Mouse (Mus musculus): ENCODE data around the gene Ppm1h. TPM values are rescaled to one million over a fixed set of nuclear protein-coding genes. Genes with fewer than 3 reads are reported as not detected.
"Not testable (repeated sequence)": the region's sequence is repeated elsewhere in the genome, so short reads cannot be mapped to it uniquely, and the experiment has no call there.

Gene Ppm1h
- polyA plus RNA-seq, 1 experiment from 2014 or later: 20.3 TPM

GRCm38 (mm10) chr10:122924571-122924970, 246.0 kb downstream of the Ppm1h start:
- H3K27ac ChIP-seq; ATAC-seq (ENCODE audit: low FRiP score); H3K9me3 ChIP-seq; H3K9ac ChIP-seq; H3K4me1 ChIP-seq (replicated peaks); H3K4me2 ChIP-seq; H3K4me3 ChIP-seq; H3K27me3 ChIP-seq; H3K36me3 ChIP-seq: not testable (repeated sequence)
- WGBS: 89% methylated on average over 5 of the region's 5 CpGs

DNA sequence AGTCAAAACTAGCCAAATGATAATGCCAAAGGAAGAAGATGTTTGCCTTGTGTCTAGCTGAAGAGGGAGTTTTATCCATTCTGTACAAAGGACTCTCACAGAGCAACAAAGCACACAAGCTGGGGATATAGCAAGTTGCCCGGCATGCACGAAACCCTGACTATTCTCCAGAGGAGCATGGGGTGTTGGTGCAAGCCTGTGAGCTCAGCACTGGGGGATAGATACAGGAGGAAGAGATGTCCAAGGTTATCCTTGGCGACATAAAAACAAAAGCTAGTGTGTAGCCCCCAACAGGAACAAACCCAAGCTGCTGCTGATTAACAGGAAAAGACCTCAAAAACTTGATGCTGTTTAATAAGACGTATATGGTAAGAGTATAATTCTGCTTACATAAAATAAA, 247.7 kb downstream of the Ppm1h start:
- Histone ChIP-seq H3K4me2 (no peak overlapping the region), H3K27ac (no peak overlapping the region), H3K4me3 (no peak overlapping the region), H3K9ac (no peak overlapping the region), H3K36me3 (no peaks in the 10 kb centered on the region), H3K4me1 (replicated peaks) (peaks cover 23% of the 10 kb centered on the region), H3K9me3 (no peaks in the 10 kb centered on the region), H3K27me3 (no peaks in the 10 kb centered on the region)
- WGBS: 84% methylated on average over 4 of the region's 4 CpGs
- ATAC-seq (ENCODE audit: low FRiP score): no peak

GRCm38 (mm10) chr10:122930520-122930919, 252.0 kb downstream of the Ppm1h start:
- H3K36me3 ChIP-seq: no peaks in the 10 kb centered on the region
- H3K27me3 ChIP-seq: no peaks in the 10 kb centered on the region
- no peaks in the 10 kb centered on the region for H3K9me3 ChIP-seq
- peak overlapping the region; percentile 86 for H3K27ac ChIP-seq
- H3K4me1 ChIP-seq (replicated peaks): peaks cover 45% of the 10 kb centered on the region
- no peak overlapping the region for H3K4me3 ChIP-seq
- ATAC-seq (ENCODE audit: low FRiP score): no peak
- WGBS: 83% methylated on average over 4 of the region's 4 CpGs
- H3K4me2 ChIP-seq: no peak overlapping the region
- H3K9ac ChIP-seq: no peak overlapping the region

- H3K27me3 ChIP-seq: no peaks in the 10 kb centered on the region
- 0 out of 2 replicates have a peak overlapping the region, but pooled peaks have one; percentile 8 for H3K4me2 ChIP-seq
- no peak overlapping the region for H3K4me3 ChIP-seq
- peak; percentile 79 for ATAC-seq (ENCODE audit: low FRiP score)
- peak overlapping the region; percentile 86 for H3K27ac ChIP-seq
- no peaks in the 10 kb centered on the region for H3K36me3 ChIP-seq
- peaks cover 45% of the 10 kb centered on the region for H3K4me1 ChIP-seq (replicated peaks)
- no peaks in the 10 kb centered on the region for H3K9me3 ChIP-seq
- H3K9ac ChIP-seq: peak overlapping the region; percentile 25; the same call in 1 of the 2 replicates
- WGBS: 7% methylated on average over 13 of the region's 13 CpGs
These were observed 252.8 kb downstream of the Ppm1h start for GRCm38 (mm10) chr10:122931193-122931832.

GRCm38 (mm10) chr10:122931851-122932550, 253.4 kb downstream of the Ppm1h start:
- Histone ChIP-seq H3K4me3 (no peak overlapping the region), H3K9me3 (no peaks in the 10 kb centered on the region), H3K4me2 (0 out of 2 replicates have a peak overlapping the region, but pooled peaks have one; percentile 8), H3K27ac (peak overlapping the region; percentile 86), H3K9ac (no peak overlapping the region), H3K4me1 (replicated peaks) (peaks cover 45% of the 10 kb centered on the region), H3K27me3 (no peaks in the 10 kb centered on the region), H3K36me3 (no peaks in the 10 kb centered on the region)
- WGBS: 21% methylated on average over 10 of the region's 10 CpGs
- peak; percentile 88 for ATAC-seq (ENCODE audit: low FRiP score)

- H3K9me3 ChIP-seq: no peaks in the 10 kb centered on the region
- 84% methylated on average over 15 of the region's 15 CpGs for WGBS
These were observed 254.7 kb downstream of the Ppm1h start for GRCm38 (mm10) chr10:122933053-122933838.

DNA sequence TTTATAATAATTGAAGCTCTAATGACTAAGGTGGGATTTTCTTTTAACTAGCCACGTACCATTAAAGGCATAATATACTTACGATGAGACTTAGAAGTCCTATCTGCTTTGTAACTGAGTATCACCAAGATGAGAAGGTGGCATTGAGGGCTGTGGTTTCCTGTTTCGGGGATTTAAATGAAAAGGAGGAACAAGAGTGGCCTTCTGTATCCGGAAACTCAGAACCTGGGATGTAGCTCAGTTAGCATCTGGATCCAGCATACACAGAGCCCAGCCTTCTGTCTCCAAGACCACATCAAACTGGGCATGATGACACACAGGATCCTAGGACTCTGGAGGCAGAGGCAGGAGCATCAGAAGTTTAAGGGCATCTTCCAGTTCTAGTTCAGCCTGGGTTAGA, 256.8 kb downstream of the Ppm1h start:
- not testable (repeated sequence) for H3K4me3 ChIP-seq; H3K9ac ChIP-seq; H3K27me3 ChIP-seq; H3K4me2 ChIP-seq; H3K36me3 ChIP-seq; ATAC-seq (ENCODE audit: low FRiP score); H3K27ac ChIP-seq; H3K9me3 ChIP-seq
- WGBS: no CpG with 5 or more reads among the region's 4 CpGs
- peaks cover 31% of the 10 kb centered on the region for H3K4me1 ChIP-seq (replicated peaks)

More at GRCm38 (mm10) chr10:122933053-122933838, 254.7 kb downstream of the Ppm1h start:
- no peak for ATAC-seq (ENCODE audit: low FRiP score)
- no peaks in the 10 kb centered on the region for H3K27me3 ChIP-seq
- no peak overlapping the region for H3K4me3 ChIP-seq
- no peaks in the 10 kb centered on the region for H3K36me3 ChIP-seq
- H3K4me2 ChIP-seq: no peak overlapping the region
- no peak overlapping the region for H3K9ac ChIP-seq
- H3K27ac ChIP-seq: peak overlapping the region; percentile 86
- H3K4me1 ChIP-seq (replicated peaks): peaks cover 45% of the 10 kb centered on the region

DNA sequence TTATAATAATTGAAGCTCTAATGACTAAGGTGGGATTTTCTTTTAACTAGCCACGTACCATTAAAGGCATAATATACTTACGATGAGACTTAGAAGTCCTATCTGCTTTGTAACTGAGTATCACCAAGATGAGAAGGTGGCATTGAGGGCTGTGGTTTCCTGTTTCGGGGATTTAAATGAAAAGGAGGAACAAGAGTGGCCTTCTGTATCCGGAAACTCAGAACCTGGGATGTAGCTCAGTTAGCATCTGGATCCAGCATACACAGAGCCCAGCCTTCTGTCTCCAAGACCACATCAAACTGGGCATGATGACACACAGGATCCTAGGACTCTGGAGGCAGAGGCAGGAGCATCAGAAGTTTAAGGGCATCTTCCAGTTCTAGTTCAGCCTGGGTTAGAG, 258.8 kb downstream of the Ppm1h start:
- not testable (repeated sequence) for H3K9me3 ChIP-seq; H3K27ac ChIP-seq; H3K4me2 ChIP-seq; H3K36me3 ChIP-seq; ATAC-seq (ENCODE audit: low FRiP score); H3K27me3 ChIP-seq; H3K4me3 ChIP-seq; H3K9ac ChIP-seq
- no CpG with 5 or more reads among the region's 4 CpGs for WGBS
- H3K4me1 ChIP-seq (replicated peaks): peaks cover 11% of the 10 kb centered on the region

DNA sequence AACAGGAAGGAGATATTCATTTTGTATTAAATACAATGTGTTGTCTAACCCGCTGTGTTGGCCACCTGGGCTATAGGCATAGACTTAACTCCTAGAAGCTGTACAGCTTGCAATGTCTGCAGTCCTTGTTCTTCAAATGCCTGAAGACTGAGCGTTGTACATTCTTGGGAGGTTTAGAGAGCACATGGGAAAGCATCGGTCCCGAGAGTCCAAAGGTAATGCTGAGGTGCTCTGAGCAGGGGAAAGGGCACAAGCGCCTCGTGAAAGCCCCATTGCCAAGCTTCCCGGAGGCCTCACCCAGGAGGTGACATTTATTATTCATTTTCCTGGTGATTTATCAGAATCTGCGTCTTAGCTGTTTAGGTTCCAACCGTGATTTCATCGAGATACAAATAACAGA, 261.0 kb downstream of the Ppm1h start:
- H3K4me2 ChIP-seq: no peak overlapping the region
- no peak overlapping the region for H3K9ac ChIP-seq
- WGBS: 87% methylated on average over 10 of the region's 10 CpGs
- no peaks in the 10 kb centered on the region for H3K9me3 ChIP-seq
- no peak for ATAC-seq (ENCODE audit: low FRiP score)
- no peaks in the 10 kb centered on the region for H3K36me3 ChIP-seq
- peaks cover 6% of the 10 kb centered on the region; the same call in 1 of the 2 replicates for H3K4me1 ChIP-seq (replicated peaks)
- no peak overlapping the region for H3K27ac ChIP-seq
- H3K27me3 ChIP-seq: no peaks in the 10 kb centered on the region
- no peak overlapping the region for H3K4me3 ChIP-seq

GRCm38 (mm10) chr10:122942771-122943170, 264.2 kb downstream of the Ppm1h start:
- Histone ChIP-seq H3K4me3 (no peak overlapping the region), H3K9me3 (no peaks in the 10 kb centered on the region), H3K9ac (no peak overlapping the region), H3K4me1 (replicated peaks) (peaks cover 9% of the 10 kb centered on the region; the same call in 1 of the 2 replicates), H3K27ac (no peak overlapping the region), H3K27me3 (no peaks in the 10 kb centered on the region), H3K36me3 (no peaks in the 10 kb centered on the region), H3K4me2 (no peak overlapping the region)
- 88% methylated on average over 7 of the region's 7 CpGs for WGBS
- no peak for ATAC-seq (ENCODE audit: low FRiP score)

DNA sequence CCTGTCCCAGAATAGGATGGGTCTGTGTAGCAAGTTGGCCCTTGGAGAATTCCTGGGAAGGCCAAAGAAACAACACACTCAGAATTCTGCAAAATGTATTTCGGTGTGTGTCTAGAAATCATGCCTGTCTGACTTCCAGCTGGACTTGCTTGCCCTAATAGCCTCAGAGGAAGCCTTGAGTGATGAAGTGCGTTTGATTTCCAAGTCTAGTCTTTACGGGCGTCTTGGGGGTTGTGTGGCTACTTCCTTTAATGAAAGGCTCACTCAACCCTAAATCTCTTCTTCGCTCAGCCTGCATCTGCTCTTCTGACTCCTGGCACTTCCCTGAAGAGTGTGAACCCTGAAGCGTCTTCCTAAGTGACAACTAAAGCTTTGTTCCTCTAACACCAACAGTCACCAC, 265.3 kb downstream of the Ppm1h start:
- no peak for ATAC-seq (ENCODE audit: low FRiP score)
- Histone ChIP-seq H3K9me3 (no peaks in the 10 kb centered on the region), H3K4me1 (replicated peaks) (peaks cover 9% of the 10 kb centered on the region; the same call in 1 of the 2 replicates), H3K27ac (0 out of 2 replicates have a peak overlapping the region, but pooled peaks have one; percentile 23), H3K36me3 (no peaks in the 10 kb centered on the region), H3K4me2 (no peak overlapping the region), H3K4me3 (no peak overlapping the region), H3K27me3 (no peaks in the 10 kb centered on the region), H3K9ac (no peak overlapping the region)
- WGBS: 56% methylated on average over 6 of the region's 6 CpGs

- H3K4me3 ChIP-seq: no peak overlapping the region
- no peaks in the 10 kb centered on the region for H3K36me3 ChIP-seq
- WGBS: 77% methylated on average over 5 of the region's 5 CpGs
- H3K4me2 ChIP-seq: no peak overlapping the region
- H3K9me3 ChIP-seq: no peaks in the 10 kb centered on the region
- H3K27ac ChIP-seq: no peak overlapping the region
- ATAC-seq (ENCODE audit: low FRiP score): no peak
- peaks cover 9% of the 10 kb centered on the region; the same call in 1 of the 2 replicates for H3K4me1 ChIP-seq (replicated peaks)
- H3K9ac ChIP-seq: no peak overlapping the region
- no peaks in the 10 kb centered on the region for H3K27me3 ChIP-seq
These were observed 266.3 kb downstream of the Ppm1h start for GRCm38 (mm10) chr10:122944888-122945287.
